Mouse (Mus musculus): ENCODE results near the gene Ssr2. TPM values are rescaled to one million over a fixed set of nuclear protein-coding genes. Genes with fewer than 3 reads are reported as not detected.
"Not testable (repeated sequence)": the region's sequence is repeated elsewhere in the genome, so short reads cannot be mapped to it uniquely, and the experiment has no call there.

The Ssr2 gene
- total RNA-seq, 2 experiments from 2014 or later, result 41.1 to 54.8 TPM

DNA sequence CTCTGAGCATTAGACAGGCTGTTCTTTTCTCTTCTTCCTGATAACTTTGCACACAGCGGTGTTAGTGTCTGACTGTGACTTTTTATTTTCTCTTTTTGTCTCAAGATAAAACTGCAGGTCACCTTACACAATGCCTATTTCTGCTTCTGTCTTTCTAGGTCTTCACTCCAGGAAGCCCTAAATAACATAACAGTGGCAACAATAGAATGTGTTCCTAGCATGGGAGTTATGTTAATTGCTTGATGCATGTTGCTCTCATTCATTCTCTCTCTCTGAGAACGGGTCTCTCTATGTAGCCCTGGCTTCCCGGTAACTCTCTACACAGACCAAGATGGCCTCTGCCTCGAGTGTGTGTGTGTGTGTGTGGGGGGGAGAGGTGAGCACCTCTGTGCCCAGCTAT lies 26.8 kb downstream of the Ssr2 start:
- no peak for TF ChIP-seq CTCF (IDR thresholded peaks at IDR 0.05)
- H3K4me3 ChIP-seq, result no peak overlapping the region
- intact Hi-C loops (cut with DNase I), result no loop called here
- no peak for DNase-seq
- H3K27ac ChIP-seq, result no peak overlapping the region

DNA sequence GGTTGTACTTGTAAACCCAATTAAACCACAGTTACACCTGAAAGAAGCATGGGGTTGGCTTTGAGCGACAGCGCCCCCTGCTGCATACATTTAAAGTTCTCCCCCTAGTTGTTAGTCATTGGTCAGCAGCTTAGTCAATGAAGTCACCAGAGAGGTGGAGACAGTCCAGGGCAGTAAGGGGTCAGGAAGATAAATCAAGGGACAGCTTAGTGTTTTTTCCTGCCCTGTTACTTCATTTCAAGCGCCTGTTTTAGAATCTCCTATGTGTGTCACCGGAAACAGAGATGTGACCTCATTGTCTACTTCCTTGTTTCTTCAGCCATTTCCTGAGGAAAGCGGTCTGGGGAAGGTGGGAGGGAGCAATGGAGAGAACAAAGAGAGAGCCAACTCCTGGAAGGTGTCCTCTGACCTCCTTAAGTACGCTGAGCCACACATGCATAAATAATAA lies 28.1 kb downstream of the Ssr2 start:
- DNase-seq, result peak; percentile 76
- Histone ChIP-seq H3K27ac (no peak overlapping the region; the same call in 1 of the 2 replicates), H3K4me3 (no peak overlapping the region)
- intact Hi-C loops (cut with DNase I), result no loop called here
- peak; percentile 86 for TF ChIP-seq CTCF (IDR thresholded peaks at IDR 0.05)

DNA sequence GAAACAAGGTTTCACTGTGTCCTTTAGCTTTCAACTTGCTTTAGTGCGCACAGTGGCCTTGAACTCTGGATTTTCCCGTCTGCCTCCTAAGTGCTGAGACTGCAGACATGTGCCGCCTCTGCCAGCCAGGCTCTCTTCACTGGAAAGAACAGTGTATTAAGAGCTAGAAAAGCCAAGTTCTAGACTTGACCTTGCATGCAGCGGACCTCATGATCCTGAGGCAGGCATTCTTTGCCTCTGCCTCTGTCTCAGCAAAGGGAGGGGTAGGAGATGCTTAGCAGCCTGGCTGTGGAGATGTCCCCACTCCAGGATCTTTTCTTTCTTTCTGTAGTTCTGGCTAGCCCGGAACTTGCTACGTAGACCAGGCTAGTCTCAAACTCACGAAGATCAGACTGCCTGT lies 29.2 kb downstream of the Ssr2 start:
- TF ChIP-seq CTCF (IDR thresholded peaks at IDR 0.05), result no peak
- Histone ChIP-seq H3K27ac (no peak overlapping the region), H3K4me3 (no peak overlapping the region)
- DNase-seq, result no peak
- intact Hi-C loops (cut with DNase I), result no loop called here

- H3K4me3 ChIP-seq, result not testable (repeated sequence)
Measured at GRCm38 (mm10) chr3:88605666-88606065, 30.0 kb downstream of the Ssr2 start, which contains the start of gene Arhgef2. Arhgef2 (plus strand) TSS chr3:88605966.

GRCm38 (mm10) chr3:88607065-88607757 lies 31.5 kb downstream of the Ssr2 start:
- DNase-seq, result peak; percentile 89
- TF ChIP-seq CTCF (IDR thresholded peaks at IDR 0.05), result peak; percentile 100
- H3K27ac ChIP-seq, result peak overlapping the region; percentile 79
- H3K4me3 ChIP-seq, result peak overlapping the region; percentile 66
- intact Hi-C loops (cut with DNase I), result loop anchor here (1.0 to 2.0 kb wide), 2 partner anchors 26 to 33 kb away; no protein-coding TSS in a partner anchor

More at GRCm38 (mm10) chr3:88605666-88606065, 30.0 kb downstream of the Ssr2 start, which contains the start of gene Arhgef2:
- not testable (repeated sequence) for H3K27ac ChIP-seq, DNase-seq
- intact Hi-C loops (cut with DNase I), result loop anchor here (2.0 kb wide), 1 partner anchor 27 kb away; no protein-coding TSS in a partner anchor

DNA sequence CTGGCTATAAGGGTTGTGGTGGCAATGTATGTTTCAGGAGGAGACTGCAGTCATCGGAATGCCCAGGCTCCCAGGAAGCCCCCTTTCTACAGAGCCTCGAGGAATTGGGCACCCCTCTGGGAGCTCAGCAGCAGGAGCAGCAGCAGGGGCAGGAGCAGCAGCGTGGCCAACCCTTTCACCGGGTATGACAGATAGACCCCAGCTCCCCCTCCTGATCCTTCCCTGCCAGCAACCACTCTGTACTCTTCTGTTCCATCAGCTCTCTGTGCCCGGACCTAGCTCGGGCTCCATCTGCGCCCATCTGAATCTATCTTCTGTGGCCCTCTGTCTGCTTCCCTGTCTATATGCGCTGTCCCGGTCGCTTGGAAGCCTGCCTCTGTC lies 32.1 kb downstream of the Ssr2 start:
- Histone ChIP-seq H3K4me3 (peak overlapping the region; percentile 66), H3K27ac (peak overlapping the region; percentile 79)
- intact Hi-C loops (cut with DNase I), result loop anchor here (1.0 to 2.0 kb wide), 2 partner anchors 25 to 33 kb away; no protein-coding TSS in a partner anchor
- DNase-seq, result no peak
- no peak for TF ChIP-seq CTCF (IDR thresholded peaks at IDR 0.05)

- no peak overlapping the region for H3K4me3 ChIP-seq
- intact Hi-C loops (cut with DNase I), result no loop called here
- DNase-seq, result no peak
- 0 out of 2 replicates have a peak overlapping the region, but pooled peaks have one; percentile 24 for H3K27ac ChIP-seq
- TF ChIP-seq CTCF (IDR thresholded peaks at IDR 0.05), result no peak
Measured at GRCm38 (mm10) chr3:88609066-88609465, 33.4 kb downstream of the Ssr2 start.

DNA sequence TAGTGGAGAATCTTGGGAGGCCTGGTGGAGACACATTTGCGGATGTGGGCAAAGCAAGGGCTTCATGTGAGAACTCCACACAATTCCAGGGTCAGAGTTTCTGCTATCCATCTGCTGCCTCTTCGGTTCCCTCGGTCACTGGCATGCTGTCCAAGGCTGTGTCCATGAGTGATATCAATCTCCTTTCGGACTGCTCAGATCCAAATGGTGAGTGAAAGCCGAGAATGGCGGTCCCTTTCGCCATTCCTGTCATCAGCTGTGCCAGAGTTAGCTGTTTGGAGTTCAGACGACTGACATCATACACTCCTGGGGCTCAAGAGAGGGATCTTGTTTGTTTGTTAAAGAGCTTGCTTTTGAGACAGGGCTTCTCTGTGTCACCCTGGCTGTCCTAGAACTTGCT lies 38.7 kb downstream of the Ssr2 start:
- Histone ChIP-seq H3K4me3 (no peak overlapping the region), H3K27ac (peak overlapping the region; percentile 87)
- DNase-seq, result peak; percentile 73
- TF ChIP-seq CTCF (IDR thresholded peaks at IDR 0.05), result no peak
- intact Hi-C loops (cut with DNase I), result no loop called here

GRCm38 (mm10) chr3:88615117-88615516 lies 39.4 kb downstream of the Ssr2 start:
- DNase-seq, result no peak
- Histone ChIP-seq H3K27ac (peak overlapping the region; percentile 87), H3K4me3 (peak overlapping the region; percentile 72; the same call in 1 of the 2 replicates)
- no peak for TF ChIP-seq CTCF (IDR thresholded peaks at IDR 0.05)
- intact Hi-C loops (cut with DNase I), result no loop called here

- no peak for TF ChIP-seq CTCF (IDR thresholded peaks at IDR 0.05)
- peak overlapping the region; percentile 72 for H3K4me3 ChIP-seq
- DNase-seq, result peak; percentile 84
- H3K27ac ChIP-seq, result peak overlapping the region; percentile 87
- intact Hi-C loops (cut with DNase I), result no loop called here
Measured at GRCm38 (mm10) chr3:88615902-88616391, 40.3 kb downstream of the Ssr2 start.

GRCm38 (mm10) chr3:88616951-88617500 lies 41.4 kb downstream of the Ssr2 start:
- peak overlapping the region; percentile 87 for H3K27ac ChIP-seq
- peak overlapping the region; percentile 72 for H3K4me3 ChIP-seq
- intact Hi-C loops (cut with DNase I), result no loop called here
- no peak for DNase-seq
- no peak for TF ChIP-seq CTCF (IDR thresholded peaks at IDR 0.05)

DNA sequence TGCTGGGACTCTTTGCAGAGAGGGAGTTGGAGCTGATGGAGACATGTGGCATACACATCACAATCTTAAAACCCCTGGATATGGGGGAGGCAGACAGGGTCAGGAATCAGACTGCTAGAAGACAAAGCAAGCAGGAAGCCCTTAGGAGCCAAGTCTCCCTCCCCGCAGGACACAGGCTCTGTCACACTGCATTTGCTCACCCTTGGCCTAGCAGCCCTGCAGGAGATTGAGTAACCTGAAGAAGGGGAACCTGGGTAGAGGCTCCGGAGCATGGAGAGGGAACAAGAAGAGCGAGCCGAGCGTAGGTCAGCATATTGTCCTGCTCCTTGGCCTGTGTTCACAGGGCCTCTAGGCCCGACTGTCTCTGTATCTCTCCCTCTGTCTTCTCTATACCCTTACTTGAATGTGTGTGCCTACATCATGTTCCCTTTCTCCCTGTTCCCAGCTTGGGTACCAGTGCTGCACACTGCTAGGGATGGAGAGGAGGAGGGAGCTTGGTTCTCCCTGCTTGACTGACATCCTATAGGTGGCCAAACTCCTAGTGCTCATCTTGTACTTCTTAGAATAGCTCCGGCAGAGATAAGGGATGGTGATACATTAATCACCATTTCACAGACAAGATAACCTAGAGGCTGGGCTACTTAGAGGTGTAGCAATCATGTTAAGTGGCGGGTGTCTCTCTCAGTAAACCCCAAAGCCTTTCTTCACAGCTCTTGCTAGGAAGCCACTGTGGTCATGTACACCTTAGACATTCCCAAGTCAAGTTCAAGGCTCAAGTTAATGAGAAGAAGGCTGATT lies 42.6 kb downstream of the Ssr2 start:
- intact Hi-C loops (cut with DNase I), result no loop called here
- DNase-seq, result no peak
- Histone ChIP-seq H3K27ac (peak overlapping the region; percentile 95), H3K4me3 (peak overlapping the region; percentile 72)
- no peak for TF ChIP-seq CTCF (IDR thresholded peaks at IDR 0.05)

Data from gastrocnemius, adult 2 months (tissue).